In genomic region chr1:120357371-120358274, GRCm38 (mm10) we compare ENCODE assay signal across 9 mouse cellular contexts. TPM values are rescaled to one million over a fixed set of nuclear protein-coding genes. Genes with fewer than 3 reads are reported as not detected.
A peak's percentile ranks its signal among the peaks of the same experiment; 100 is the strongest.
DNase-seq lines count a peak whose midpoint lies in the region; ATAC-seq lines count a peak whose summit lies in the region.
"Had no signal": no experiment of that assay in that cellular context is flagged by ENCODE, and none has a peak within 500 bp of the region (broad histone marks: within the 10 kb centered on the region; RNA-seq: fewer than 3 reads in every experiment).

No protein-coding gene starts in this region.

- peak overlapping the region; percentile 38 for H3K4me3 ChIP-seq in heart, embryonic 11.5 days (ENCODE audit: low read depth, low read length)
- H3K4me3 ChIP-seq in liver, embryonic 13.5 days (replicated peaks) = no peak overlapping the region

- no peak overlapping the region for H3K27ac ChIP-seq in heart, embryonic 11.5 days (ENCODE audit: low read depth, low read length)
- no peak overlapping the region for H3K27ac ChIP-seq in liver, embryonic 13.5 days

- DNase-seq in frontal cortex, postnatal 25 days (ENCODE audit: low spot score in 2 of 2) = no peak
- peak; percentile 61 for DNase-seq in embryo, embryonic 11 days
- peak; percentile 17 for DNase-seq in kidney, postnatal 14 days
- DNase-seq in liver, embryonic 13.5 days = no peak
- peak; percentile 15 for DNase-seq in ovary, postnatal 14 days (ENCODE audit: low spot score)

- H3K27me3 ChIP-seq in heart, embryonic 11.5 days (ENCODE audit: control insufficient read depth, insufficient read depth, low read length) = no peaks in the 10 kb centered on the region
- H3K27me3 ChIP-seq in liver, embryonic 13.5 days = no peaks in the 10 kb centered on the region

- WGBS in heart, embryonic 11.5 days (ENCODE audit: insufficient replicate concordance) = 12% methylated on average over 16 of the region's 16 CpGs
- WGBS in liver, embryonic 13.5 days (ENCODE audit: insufficient replicate concordance) = 16% methylated on average over 16 of the region's 16 CpGs

- H3K36me3 ChIP-seq in heart, embryonic 11.5 days (ENCODE audit: control insufficient read depth, insufficient read depth, low read length) = no peaks in the 10 kb centered on the region
- H3K36me3 ChIP-seq in liver, embryonic 13.5 days = no peaks in the 10 kb centered on the region

- peak; percentile 80 for ATAC-seq in frontal cortex, adult (ENCODE audit: low TSS enrichment)
- peak; percentile 49; the same call in 1 of the 2 replicates for ATAC-seq in heart, embryonic 11.5 days (replicated peaks; ENCODE audit: insufficient number of reproducible peaks, low FRiP score, low TSS enrichment)
- ATAC-seq in liver, embryonic 13.5 days (ENCODE audit: low read depth) = no peak
- no peak for ATAC-seq in CD4-positive, CD25-positive, alpha-beta regulatory T cell, adult 4 months

- peak overlapping the region; percentile 51 for H3K4me2 ChIP-seq in heart, embryonic 11.5 days
- H3K4me2 ChIP-seq in liver, embryonic 13.5 days = 0 out of 2 replicates have a peak overlapping the region, but pooled peaks have one; percentile 17

- peak overlapping the region; percentile 59; the same call in 1 of the 2 replicates for H3K9ac ChIP-seq in heart, embryonic 11.5 days (ENCODE audit: low read depth, low read length)
- no peak overlapping the region for H3K9ac ChIP-seq in liver, embryonic 13.5 days

- H3K9me3 ChIP-seq in heart, embryonic 11.5 days (replicated peaks; ENCODE audit: control insufficient read depth, low read length) = no peaks in the 10 kb centered on the region
- no peaks in the 10 kb centered on the region for H3K9me3 ChIP-seq in liver, embryonic 13.5 days (replicated peaks)

- 0 out of 2 replicates have a peak, but pooled peaks cover 4% of the 10 kb centered on the region for H3K4me1 ChIP-seq in heart, embryonic 11.5 days (ENCODE audit: control insufficient read depth, insufficient read depth, low read length)
- 0 out of 2 replicates have a peak, but pooled peaks cover 3% of the 10 kb centered on the region for H3K4me1 ChIP-seq in liver, embryonic 13.5 days (replicated peaks)

RNA-seq across cellular contexts. Expression of gene C1ql2, which starts 17.2 kb away (rescaled TPM):
- not detected in 2 replicates for polyA plus RNA-seq in heart, embryonic 11.5 days (2014; fragmentation: Nextera tagmentation; extraction: Ambion mirVana)
- not detected in 2 replicates for polyA plus RNA-seq in liver, embryonic 13.5 days (2015; fragmentation: Nextera tagmentation; extraction: Ambion mirVana)
- not detected for polyA plus RNA-seq in CD4-positive, CD25-positive, alpha-beta regulatory T cell, adult 4 months (2017; shearing (Covaris generic))
- polyA plus RNA-seq: C2C12 had no signal

Comparison
In these comparisons a context has a peak if more than half of its experiments do, and no peak if none do; other contexts are left out.
1. ATAC-seq: peak in frontal cortex, adult (single experiment) and heart, embryonic 11.5 days (single experiment); none in liver, embryonic 13.5 days (single experiment) and CD4-positive, CD25-positive, alpha-beta regulatory T cell, adult 4 months (single experiment).
2. DNase-seq: peak in embryo, embryonic 11 days (single experiment), kidney, postnatal 14 days (single experiment) and ovary, postnatal 14 days (single experiment); none in frontal cortex, postnatal 25 days (0 of 2) and liver, embryonic 13.5 days (single experiment).